Mouse (Mus musculus) megakaryocyte, embryonic 14.5 days (primary cell): ENCODE results near the gene Pip5kl1.

ENCODE experiments used
- FLI1 ChIP-seq: IDR thresholded peaks from 2 replicates; pipeline ENCODE4 v1.6.1; 2012; ENCODE audit warnings: low read length, inconsistent platforms, mixed read lengths
- GATA1 ChIP-seq: IDR thresholded peaks from 3 replicates; pipeline ENCODE4 v1.6.1; 2012; ENCODE audit warnings: mixed read lengths, low read length, inconsistent platforms, borderline replicate concordance

DNA sequence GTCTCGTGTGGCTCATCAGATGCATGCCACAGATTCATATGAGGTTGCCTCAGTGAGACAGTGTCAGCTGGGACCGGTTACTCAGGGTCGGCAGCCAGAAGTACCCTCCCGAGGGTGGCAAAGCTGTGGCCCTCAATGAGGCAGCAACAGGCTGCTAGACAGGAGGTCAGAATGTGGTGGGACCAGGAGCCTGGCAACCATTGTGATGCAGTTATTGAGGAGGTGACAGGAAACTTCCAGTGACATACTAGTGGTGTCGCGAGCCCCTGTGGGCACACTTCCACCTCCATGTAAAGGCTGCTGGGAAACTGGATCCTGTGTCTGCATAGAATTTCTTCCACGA lies 46.9 kb downstream of the Pip5kl1 start, which contains the start of gene Ak1:
- TF ChIP-seq GATA1 = no peak
- TF ChIP-seq FLI1 = no peak
